Mouse (Mus musculus) liver, embryonic 14.5 days (tissue): Measurements from ENCODE around the gene Clcn7. TPM values are rescaled to one million over a fixed set of nuclear protein-coding genes. Genes with fewer than 3 reads are reported as not detected.

ENCODE experiments used
- ATAC-seq: fragments of 200-750 bp; cut with Nextera tagmentation; 2 replicates; pipeline ENCODE4 v1.8.0; 2017; ENCODE audit warnings: moderate number of reproducible peaks, mild to moderate bottlenecking, moderate library complexity; ENCODE audit not compliant: insufficient read depth
- DNase-seq, 3 experiments: peaks; one replicate each; pipeline ENCODE4 v3.0.0-alpha.2; 2012 to 2013; ENCODE audit warnings: low read depth in 3 of 3, low spot score in 3 of 3
- H3K27ac ChIP-seq: fragments of 300-500 bp; sonication (generic); 2 replicates; pipeline ENCODE4 v1.5.1; 2014; ENCODE audit warnings: moderate library complexity, mild to moderate bottlenecking, control low read depth, inconsistent platforms
- H3K27me3 ChIP-seq: fragments of 300-500 bp; sonication (generic); 2 replicates; pipeline ENCODE4 v1.6.1; 2014; ENCODE audit warnings: mild to moderate bottlenecking, low read length, moderate library complexity; ENCODE audit not compliant: control insufficient read depth, insufficient read depth
- H3K36me3 ChIP-seq: fragments of 300-500 bp; sonication (generic); replicated peaks from 2 replicates; pipeline ENCODE4 v1.6.1; 2014; ENCODE audit warnings: low read depth; ENCODE audit not compliant: control insufficient read depth, insufficient read depth
- H3K4me1 ChIP-seq, 2 experiments: fragments of 200-500 bp in 1 of 2; fragments of 300-500 bp in 1 of 2; sonication (generic) in 1 of 2; replicated peaks; 2 replicates each; pipeline ENCODE4 v1.6.1; 2012 to 2014; ENCODE audit warnings: antibody characterized with exemption in 1 of 2, inconsistent platforms in 1 of 2, low read length in 1 of 2; ENCODE audit not compliant: control insufficient read depth in 2 of 2, insufficient read depth in 2 of 2
- H3K4me2 ChIP-seq: fragments of 300-500 bp; sonication (generic); 2 replicates; pipeline ENCODE4 v1.6.1; 2014; ENCODE audit warnings: low read depth, mild to moderate bottlenecking, control low read depth, moderate library complexity
- H3K4me3 ChIP-seq, 2 experiments: fragments of 200-500 bp in 1 of 2; fragments of 300-500 bp in 1 of 2; sonication (generic) in 1 of 2; 2 replicates each; pipeline ENCODE4 v1.5.1; 2012 to 2014; ENCODE audit warnings: low read depth in 2 of 2, low read length in 2 of 2, mild to moderate bottlenecking in 2 of 2, control low read depth in 1 of 2, inconsistent platforms in 1 of 2, moderate library complexity in 1 of 2; ENCODE audit not compliant: insufficient read depth in 1 of 2
- H3K9ac ChIP-seq: fragments of 300-500 bp; sonication (generic); replicated peaks from 2 replicates; pipeline ENCODE4 v1.6.1; 2014; ENCODE audit warnings: mild to moderate bottlenecking, control low read depth, moderate library complexity
- H3K9me3 ChIP-seq: fragments of 300-500 bp; sonication (generic); 2 replicates; pipeline ENCODE4 v1.6.1; 2016; ENCODE audit warnings: low read length, mixed read lengths; ENCODE audit not compliant: control insufficient read depth
- CTCF ChIP-seq: IDR thresholded peaks from 2 replicates; pipeline ENCODE4 v1.5.1; 2016; ENCODE audit warnings: antibody characterized with exemption, low read depth, control low read depth
- EP300 ChIP-seq: IDR thresholded peaks from 2 replicates; pipeline ENCODE4 v1.6.1; 2016; ENCODE audit warnings: antibody characterized with exemption, low read depth
- WGBS: fragments of 180-500 bp; shearing (Covaris S2); extraction: QIAGEN DNeasy Blood & Tissue Kit; methylation state at CpG from one replicate; pipeline ENCODE4 v1.1.7; 2014; ENCODE audit not compliant: insufficient replicate concordance; 5-methylcytosine and 5-hydroxymethylcytosine counted together
- polyA plus RNA-seq, 2 experiments: library from polyadenylated mRNA; depleted of rRNA in 1 of 2; stranded (reverse) in 1 of 2; unstranded in 1 of 2; fragments of >200 nt; fragmentation: Nextera tagmentation in 1 of 2; extraction: Ambion mirVana in 1 of 2; gene quantifications; 2 replicates each; pipeline versions ENCODE4 v1.2.1 to v1.2.3; 2012 to 2014

Gene Clcn7
- polyA plus RNA-seq, 2 experiments = 7.9 to 8.8 TPM

GRCm38 (mm10) chr17:25109578-25109977 lies 23.6 kb upstream of the Clcn7 start:
- DNase-seq (peak in 1 of 3 experiments; percentile 22), ATAC-seq (peak; percentile 44; the same call in 1 of the 2 replicates)
- Histone ChIP-seq H3K4me2 (no peak overlapping the region), H3K27me3 (no peaks in the 10 kb centered on the region), H3K4me1 (peaks cover under 1% of the 10 kb centered on the region in 2 experiments; a peak in 3 of 4 replicates), H3K27ac (no peak overlapping the region), H3K36me3 (no peaks in the 10 kb centered on the region; the same call in none of the 2 replicates), H3K9ac (no peak overlapping the region), H3K9me3 (no peaks in the 10 kb centered on the region), H3K4me3 (no peak overlapping the region)
- TF ChIP-seq EP300 (no peak), CTCF (peak; percentile 90)
- 73% methylated on average over 2 of the region's 2 CpGs for WGBS

- 82% methylated on average over 6 of the region's 6 CpGs for WGBS
- no peak overlapping the region for H3K4me3 ChIP-seq
- DNase-seq (no peak), ATAC-seq (no peak)
- peaks cover 5 to 6% of the 10 kb centered on the region in 2 experiments for H3K4me1 ChIP-seq
- H3K27ac ChIP-seq = no peak overlapping the region
- no peaks in the 10 kb centered on the region for H3K9me3 ChIP-seq
- no peak for TF ChIP-seq EP300
- TF ChIP-seq CTCF = no peak
- H3K27me3 ChIP-seq = no peaks in the 10 kb centered on the region
- no peak overlapping the region for H3K9ac ChIP-seq
- no peak overlapping the region for H3K4me2 ChIP-seq
- no peaks in the 10 kb centered on the region for H3K36me3 ChIP-seq
Measured at GRCm38 (mm10) chr17:25110590-25110989, 22.6 kb upstream of the Clcn7 start.

- Histone ChIP-seq H3K4me3 (no peak overlapping the region), H3K9ac (no peak overlapping the region), H3K4me2 (no peak overlapping the region), H3K4me1 (peaks cover 8 to 9% of the 10 kb centered on the region in 2 experiments), H3K36me3 (no peaks in the 10 kb centered on the region), H3K27me3 (no peaks in the 10 kb centered on the region), H3K9me3 (no peaks in the 10 kb centered on the region), H3K27ac (no peak overlapping the region)
- ATAC-seq = no peak
- WGBS = 84% methylated on average over 5 of the region's 5 CpGs
- DNase-seq = no peak
- TF ChIP-seq CTCF (no peak), EP300 (no peak)
Measured at GRCm38 (mm10) chr17:25111220-25111619, 22.0 kb upstream of the Clcn7 start.

- TF ChIP-seq EP300 (no peak), CTCF (no peak)
- no peak for DNase-seq
- Histone ChIP-seq H3K36me3 (no peaks in the 10 kb centered on the region), H3K9ac (no peak overlapping the region), H3K27me3 (no peaks in the 10 kb centered on the region), H3K9me3 (no peaks in the 10 kb centered on the region), H3K4me2 (no peak overlapping the region), H3K4me1 (peaks cover 10 to 11% of the 10 kb centered on the region in 2 experiments), H3K27ac (no peak overlapping the region), H3K4me3 (no peak overlapping the region)
- ATAC-seq = no peak
- 75% methylated on average over 8 of the region's 8 CpGs for WGBS
Measured at GRCm38 (mm10) chr17:25111739-25112422, 21.3 kb upstream of the Clcn7 start.

- DNase-seq (no peak), ATAC-seq (no peak)
- H3K4me1 ChIP-seq = peaks cover 10 to 11% of the 10 kb centered on the region in 2 experiments
- H3K9me3 ChIP-seq = no peaks in the 10 kb centered on the region
- TF ChIP-seq EP300 = no peak
- TF ChIP-seq CTCF = no peak
- no peaks in the 10 kb centered on the region for H3K27me3 ChIP-seq
- no peaks in the 10 kb centered on the region for H3K36me3 ChIP-seq
- no peak overlapping the region for H3K27ac ChIP-seq
- no peak overlapping the region for H3K9ac ChIP-seq
- no peak overlapping the region for H3K4me3 ChIP-seq
- WGBS = 79% methylated on average over 3 of the region's 3 CpGs
- H3K4me2 ChIP-seq = no peak overlapping the region
Measured at GRCm38 (mm10) chr17:25112423-25112810, 20.8 kb upstream of the Clcn7 start.
